Mouse (Mus musculus): ENCODE measurements around the gene Ms4a15. TPM values are rescaled to one million over a fixed set of nuclear protein-coding genes. Genes with fewer than 3 reads are reported as not detected.

Ms4a15 gene
- polyA plus RNA-seq, 1 experiment = not detected

DNA sequence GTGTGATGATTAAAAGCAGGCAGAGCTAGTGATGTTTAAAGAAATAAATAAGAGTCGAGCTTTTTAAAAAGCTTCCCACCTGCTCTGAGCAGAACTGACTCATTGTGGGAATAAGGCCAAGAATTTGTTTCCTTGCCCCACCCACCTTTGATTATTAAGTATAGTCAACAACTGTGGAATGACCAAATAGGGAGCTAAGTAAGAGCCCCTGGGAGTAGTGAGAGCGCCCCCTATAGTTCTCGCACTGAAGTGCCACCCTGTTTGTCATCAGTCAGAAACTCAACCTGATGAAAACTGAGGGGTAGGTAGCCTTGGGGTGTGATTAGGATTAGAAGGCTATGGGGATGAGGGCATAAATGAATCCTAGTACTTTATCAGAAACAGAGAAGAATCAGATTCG lies 16.7 kb downstream of the Ms4a15 start:
- Histone ChIP-seq H3K4me1 (ENCODE audit: control insufficient read depth, insufficient read depth, low read length) (no peaks in the 10 kb centered on the region), H3K27me3 (replicated peaks; ENCODE audit: control insufficient read depth, insufficient read depth, low read length) (no peaks in the 10 kb centered on the region), H3K36me3 (ENCODE audit: control insufficient read depth, insufficient read depth, low read length) (no peaks in the 10 kb centered on the region), H3K4me3 (ENCODE audit: insufficient read depth, low read depth, low read length) (no peak overlapping the region), H3K27ac (ENCODE audit: insufficient read depth, low read depth, low read length) (no peak overlapping the region)
- no peak for DNase-seq
- 39% methylated on average over 4 of the region's 4 CpGs for WGBS
- TF ChIP-seq CTCF (conservative IDR thresholded peaks at IDR 0.05; ENCODE audit: insufficient read depth, insufficient read length, low read depth, low read length) (peak; percentile 30), POLR2A (IDR thresholded peaks at IDR 0.05; ENCODE audit: low read depth, low read length) (no peak)

DNA sequence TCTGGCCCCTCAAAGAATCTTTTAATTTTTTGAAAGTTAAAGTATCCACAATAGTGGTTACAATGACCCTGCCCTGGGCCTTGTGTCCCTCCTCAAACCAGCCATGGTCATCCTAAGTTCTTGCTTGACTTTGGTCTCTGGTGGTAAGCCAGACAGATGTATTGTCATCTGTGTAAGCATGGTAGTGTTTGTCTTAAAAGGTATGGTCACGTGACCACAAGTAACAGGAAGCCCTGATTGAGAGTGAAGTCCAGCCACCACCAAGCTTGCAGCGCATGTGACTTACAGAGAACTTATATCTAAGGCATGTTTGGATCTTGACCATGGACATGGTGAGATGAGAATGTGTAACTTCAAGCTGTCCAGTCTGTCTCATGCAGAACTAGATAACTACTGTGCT lies 17.9 kb downstream of the Ms4a15 start:
- Histone ChIP-seq H3K27me3 (replicated peaks; ENCODE audit: control insufficient read depth, insufficient read depth, low read length) (no peaks in the 10 kb centered on the region), H3K36me3 (ENCODE audit: control insufficient read depth, insufficient read depth, low read length) (no peaks in the 10 kb centered on the region), H3K27ac (ENCODE audit: insufficient read depth, low read depth, low read length) (no peak overlapping the region), H3K4me3 (ENCODE audit: insufficient read depth, low read depth, low read length) (no peak overlapping the region), H3K4me1 (ENCODE audit: control insufficient read depth, insufficient read depth, low read length) (no peaks in the 10 kb centered on the region)
- no peak for DNase-seq
- whole genome bisulfite sequencing = 78% methylated on average over 2 of the region's 2 CpGs
- TF ChIP-seq POLR2A (IDR thresholded peaks at IDR 0.05; ENCODE audit: low read depth, low read length) (no peak), CTCF (conservative IDR thresholded peaks at IDR 0.05; ENCODE audit: insufficient read depth, insufficient read length, low read depth, low read length) (no peak)

DNA sequence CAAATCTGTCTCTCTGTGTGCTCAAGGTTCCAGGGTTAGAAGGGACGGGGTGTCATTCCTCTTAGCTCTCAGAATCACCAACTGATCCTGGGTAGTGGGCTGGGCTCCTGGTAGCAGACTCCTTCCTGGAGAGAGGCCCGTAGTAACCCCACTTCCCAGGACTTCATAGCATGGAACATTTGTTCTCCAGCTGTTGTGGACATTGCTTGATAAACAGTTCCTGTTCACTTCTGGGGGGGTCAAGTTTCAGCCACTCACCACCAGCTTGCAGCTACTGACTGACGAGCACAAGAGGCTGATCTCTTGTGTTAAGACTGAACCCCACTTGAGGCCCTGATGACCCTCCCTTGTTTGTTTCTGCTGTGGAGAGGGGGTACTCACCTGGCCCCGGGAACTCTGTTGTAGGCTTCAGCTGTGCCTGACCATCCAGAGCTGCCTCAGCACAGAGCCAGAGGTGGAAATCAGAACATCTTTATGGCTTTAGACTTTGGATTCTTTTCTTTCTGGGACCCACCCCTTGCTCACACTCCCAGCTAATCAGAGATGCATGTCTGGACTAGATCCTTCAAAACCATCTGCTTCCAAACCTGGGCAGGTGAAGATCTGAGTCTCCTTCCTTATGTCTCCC lies 18.7 kb downstream of the Ms4a15 start, which contains the start of gene Ms4a10:
TSS of gene Ms4a10 (minus strand) at position 433 of the 628 bp plus-strand sequence.
- TF ChIP-seq CTCF (conservative IDR thresholded peaks at IDR 0.05; ENCODE audit: insufficient read depth, insufficient read length, low read depth, low read length) (no peak), POLR2A (IDR thresholded peaks at IDR 0.05; ENCODE audit: low read depth, low read length) (no peak)
- no peaks in the 10 kb centered on the region for H3K27me3 ChIP-seq (replicated peaks; ENCODE audit: control insufficient read depth, insufficient read depth, low read length)
- no peak within 1 kb of the TSS for H3K27ac ChIP-seq (ENCODE audit: insufficient read depth, low read depth, low read length)
- no peaks in the 10 kb centered on the region for H3K36me3 ChIP-seq (ENCODE audit: control insufficient read depth, insufficient read depth, low read length)
- 32% methylated on average over 4 of the region's 4 CpGs for WGBS
- DNase-seq = no peak
- H3K4me3 ChIP-seq (ENCODE audit: insufficient read depth, low read depth, low read length) = no peak within 1 kb of the TSS
- H3K4me1 ChIP-seq (ENCODE audit: control insufficient read depth, insufficient read depth, low read length) = no peaks in the 10 kb centered on the region

DNA sequence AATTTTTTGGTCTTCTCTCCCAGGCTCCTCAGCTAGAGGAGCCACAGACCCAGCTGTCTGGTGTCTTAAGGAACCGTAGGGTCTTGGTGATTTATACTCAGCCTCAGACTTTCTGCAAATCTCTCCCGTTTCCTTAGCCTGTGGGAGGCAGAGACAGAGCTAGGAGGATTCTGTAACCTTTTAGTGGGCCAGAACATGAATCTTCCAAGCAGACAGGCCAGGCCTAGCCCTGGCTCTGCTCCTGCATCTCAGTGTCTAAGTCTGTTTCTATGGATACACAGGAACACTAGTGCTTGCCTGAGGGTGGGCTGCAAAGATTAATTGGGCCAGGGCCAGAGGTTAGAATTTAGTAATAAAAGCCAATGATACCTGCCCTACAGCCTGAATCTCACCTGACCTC lies 19.9 kb downstream of the Ms4a15 start:
- Histone ChIP-seq H3K36me3 (ENCODE audit: control insufficient read depth, insufficient read depth, low read length) (no peaks in the 10 kb centered on the region), H3K27me3 (replicated peaks; ENCODE audit: control insufficient read depth, insufficient read depth, low read length) (no peaks in the 10 kb centered on the region), H3K27ac (ENCODE audit: insufficient read depth, low read depth, low read length) (no peak overlapping the region), H3K4me3 (ENCODE audit: insufficient read depth, low read depth, low read length) (no peak overlapping the region), H3K4me1 (ENCODE audit: control insufficient read depth, insufficient read depth, low read length) (no peaks in the 10 kb centered on the region)
- 38% methylated on average over 2 of the region's 2 CpGs for WGBS
- DNase-seq = no peak
- TF ChIP-seq CTCF (conservative IDR thresholded peaks at IDR 0.05; ENCODE audit: insufficient read depth, insufficient read length, low read depth, low read length) (no peak), POLR2A (IDR thresholded peaks at IDR 0.05; ENCODE audit: low read depth, low read length) (no peak)

DNA sequence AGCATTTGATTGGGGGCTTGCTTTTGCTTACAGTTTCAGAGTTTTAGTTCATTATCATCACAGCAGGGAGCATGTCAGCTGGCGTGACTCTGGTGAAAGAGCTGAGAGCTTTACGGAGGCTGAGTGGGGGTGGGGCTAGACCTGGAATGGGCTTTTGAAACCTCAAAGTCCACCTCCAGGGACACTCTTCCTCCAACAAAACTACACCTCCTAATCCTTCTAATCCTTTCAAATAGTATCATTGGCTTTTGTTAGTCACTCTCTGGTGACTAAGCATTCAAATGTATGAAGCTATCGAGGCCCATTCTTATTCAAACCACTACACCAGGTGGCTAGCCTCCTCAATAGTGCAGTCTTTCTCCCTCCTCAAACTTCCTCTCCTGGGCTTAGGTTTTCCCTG lies 20.4 kb downstream of the Ms4a15 start:
- no peak for DNase-seq
- TF ChIP-seq POLR2A (IDR thresholded peaks at IDR 0.05; ENCODE audit: low read depth, low read length) (no peak), CTCF (conservative IDR thresholded peaks at IDR 0.05; ENCODE audit: insufficient read depth, insufficient read length, low read depth, low read length) (no peak)
- Histone ChIP-seq H3K27me3 (replicated peaks; ENCODE audit: control insufficient read depth, insufficient read depth, low read length) (no peaks in the 10 kb centered on the region), H3K36me3 (ENCODE audit: control insufficient read depth, insufficient read depth, low read length) (no peaks in the 10 kb centered on the region), H3K27ac (ENCODE audit: insufficient read depth, low read depth, low read length) (no peak overlapping the region), H3K4me3 (ENCODE audit: insufficient read depth, low read depth, low read length) (no peak overlapping the region), H3K4me1 (ENCODE audit: control insufficient read depth, insufficient read depth, low read length) (no peaks in the 10 kb centered on the region)
- 77% methylated on average over 3 of the region's 3 CpGs for WGBS

DNA sequence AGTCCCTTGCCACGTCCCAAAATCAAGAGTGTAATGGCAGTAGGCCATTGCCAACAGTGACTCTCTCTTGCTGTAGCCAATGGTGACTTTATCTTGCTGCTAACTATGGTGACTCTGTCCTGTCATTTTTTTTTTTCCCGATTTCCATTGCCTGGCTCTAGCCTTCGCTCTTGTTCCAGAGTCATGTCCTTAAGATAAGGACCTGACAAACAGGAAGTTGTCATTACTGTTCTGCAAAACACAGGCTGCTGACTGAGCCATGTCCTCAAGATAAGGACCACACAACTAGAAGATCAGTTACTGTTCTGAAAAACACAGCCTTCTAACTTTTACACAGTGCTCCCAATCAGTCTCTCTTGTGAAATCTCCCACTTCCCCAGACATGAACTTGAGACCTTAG lies 22.6 kb downstream of the Ms4a15 start:
- no peaks in the 10 kb centered on the region for H3K36me3 ChIP-seq (ENCODE audit: control insufficient read depth, insufficient read depth, low read length)
- no peak for DNase-seq
- no peak overlapping the region for H3K4me3 ChIP-seq (ENCODE audit: insufficient read depth, low read depth, low read length)
- TF ChIP-seq CTCF (conservative IDR thresholded peaks at IDR 0.05; ENCODE audit: insufficient read depth, insufficient read length, low read depth, low read length) (no peak), POLR2A (IDR thresholded peaks at IDR 0.05; ENCODE audit: low read depth, low read length) (no peak)
- H3K4me1 ChIP-seq (ENCODE audit: control insufficient read depth, insufficient read depth, low read length) = no peaks in the 10 kb centered on the region
- H3K27me3 ChIP-seq (replicated peaks; ENCODE audit: control insufficient read depth, insufficient read depth, low read length) = no peaks in the 10 kb centered on the region
- WGBS = 64% methylated on average over 3 of the region's 3 CpGs
- no peak overlapping the region for H3K27ac ChIP-seq (ENCODE audit: insufficient read depth, low read depth, low read length)

DNA sequence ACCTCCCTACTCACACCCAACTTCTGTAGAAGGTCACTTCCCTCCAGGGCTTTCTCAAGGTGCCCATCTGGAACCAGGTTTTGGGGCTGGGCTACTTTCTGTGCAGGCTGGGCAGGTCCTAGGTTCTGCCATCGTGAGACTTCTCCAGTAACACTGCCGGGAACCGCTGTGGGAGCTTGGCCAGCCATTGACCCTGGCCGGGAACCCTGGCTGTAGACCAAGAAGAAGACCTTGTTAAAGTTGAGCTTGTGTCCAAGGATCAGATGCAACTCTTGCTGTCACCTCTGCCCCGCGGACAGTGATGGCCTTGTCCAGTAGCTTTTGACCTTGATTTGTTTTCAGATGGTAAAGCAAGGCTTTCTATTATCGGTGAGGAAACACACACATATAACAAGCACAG lies 24.5 kb downstream of the Ms4a15 start:
- 72% methylated on average over 7 of the region's 7 CpGs for WGBS
- Histone ChIP-seq H3K4me3 (ENCODE audit: insufficient read depth, low read depth, low read length) (no peak overlapping the region), H3K27me3 (replicated peaks; ENCODE audit: control insufficient read depth, insufficient read depth, low read length) (no peaks in the 10 kb centered on the region), H3K4me1 (ENCODE audit: control insufficient read depth, insufficient read depth, low read length) (no peaks in the 10 kb centered on the region), H3K36me3 (ENCODE audit: control insufficient read depth, insufficient read depth, low read length) (no peaks in the 10 kb centered on the region), H3K27ac (ENCODE audit: insufficient read depth, low read depth, low read length) (no peak overlapping the region)
- DNase-seq = no peak
- no peak for TF ChIP-seq CTCF (conservative IDR thresholded peaks at IDR 0.05; ENCODE audit: insufficient read depth, insufficient read length, low read depth, low read length)
- no peak for TF ChIP-seq POLR2A (IDR thresholded peaks at IDR 0.05; ENCODE audit: low read depth, low read length)

Data from kidney, adult 2 months (tissue).